Mouse (Mus musculus): Measurements from ENCODE around the gene Fbxo10. TPM values are rescaled to one million over a fixed set of nuclear protein-coding genes. Genes with fewer than 3 reads are reported as not detected.
"Not testable (repeated sequence)": the region's sequence is repeated elsewhere in the genome, so short reads cannot be mapped to it uniquely, and the experiment has no call there.

Fbxo10 gene
- total RNA-seq, 4 experiments from 2014 or later: 8.2 to 11.5 (median 10.7) TPM

- DNase-seq (ENCODE audit: low spot score): no peak
Measured at GRCm38 (mm10) chr4:45047956-45048355, 36.4 kb downstream of the Fbxo10 start.

- no peak for DNase-seq (ENCODE audit: low spot score)
Measured at GRCm38 (mm10) chr4:45047286-45047887, 37.0 kb downstream of the Fbxo10 start.

GRCm38 (mm10) chr4:45046679-45047078, 37.7 kb downstream of the Fbxo10 start:
- DNase-seq (ENCODE audit: low spot score): peak; percentile 39

GRCm38 (mm10) chr4:45040795-45041194, 43.6 kb downstream of the Fbxo10 start:
- no peak for DNase-seq (ENCODE audit: low spot score)

- DNase-seq (ENCODE audit: low spot score): not testable (repeated sequence)
Measured at GRCm38 (mm10) chr4:45039546-45039945, 44.9 kb downstream of the Fbxo10 start.

GRCm38 (mm10) chr4:45038879-45039278, 45.5 kb downstream of the Fbxo10 start:
- DNase-seq (ENCODE audit: low spot score): not testable (repeated sequence)

GRCm38 (mm10) chr4:45037455-45038410, 46.7 kb downstream of the Fbxo10 start:
- DNase-seq (ENCODE audit: low spot score): peak; percentile 55

GRCm38 (mm10) chr4:45036571-45036970, 47.8 kb downstream of the Fbxo10 start:
- no peak for DNase-seq (ENCODE audit: low spot score)

- no peak for DNase-seq (ENCODE audit: low spot score)
Measured at GRCm38 (mm10) chr4:45036048-45036447, 48.4 kb downstream of the Fbxo10 start.

GRCm38 (mm10) chr4:45034693-45035628, 49.4 kb downstream of the Fbxo10 start:
- no peak for DNase-seq (ENCODE audit: low spot score)

- peak; percentile 31 for DNase-seq (ENCODE audit: low spot score)
Measured at GRCm38 (mm10) chr4:45032586-45032985, 51.8 kb downstream of the Fbxo10 start.

- DNase-seq (ENCODE audit: low spot score): no peak
Measured at GRCm38 (mm10) chr4:45026459-45026858, 57.9 kb downstream of the Fbxo10 start.

- DNase-seq (ENCODE audit: low spot score): no peak
Measured at GRCm38 (mm10) chr4:45019009-45019408, 65.4 kb downstream of the Fbxo10 start.

- DNase-seq (ENCODE audit: low spot score): peak; percentile 97
Measured at GRCm38 (mm10) chr4:45018452-45018980, 65.9 kb downstream of the Fbxo10 start, which contains the start of gene Polr1e. Gene Polr1e (plus strand): TSS chr4:45018583.

GRCm38 (mm10) chr4:45015615-45016014, 68.8 kb downstream of the Fbxo10 start:
- DNase-seq (ENCODE audit: low spot score): peak; percentile 81

- DNase-seq (ENCODE audit: low spot score): no peak
Measured at GRCm38 (mm10) chr4:45013537-45013936, 70.9 kb downstream of the Fbxo10 start.

- peak; percentile 38 for DNase-seq (ENCODE audit: low spot score)
Measured at GRCm38 (mm10) chr4:45013031-45013431, 71.4 kb downstream of the Fbxo10 start.

- DNase-seq (ENCODE audit: low spot score): peak; percentile 100
Measured at GRCm38 (mm10) chr4:45012105-45012975, 72.1 kb downstream of the Fbxo10 start, which contains the start of gene Zbtb5. Gene Zbtb5 (minus strand): TSS chr4:45012412.

- peak; percentile 75 for DNase-seq (ENCODE audit: low spot score)
Measured at GRCm38 (mm10) chr4:45011581-45012104, 72.8 kb downstream of the Fbxo10 start.
